ENCODE assay signal across 27 mouse cellular contexts in genomic region chr1:88916531-88917050, GRCm38 (mm10).
DNase-seq lines count a peak whose midpoint lies in the region; ATAC-seq and TF ChIP-seq lines count a peak whose summit lies in the region.
"Had no signal": no experiment of that assay in that cellular context is flagged by ENCODE, and none has a peak within 500 bp of the region (broad histone marks: within the 10 kb centered on the region; RNA-seq: fewer than 3 reads in every experiment).

No protein-coding gene starts in this region.

- H3K27ac ChIP-seq in midbrain, embryonic 10.5 days (replicated peaks): 0 out of 2 replicates have a peak overlapping the region, but pooled peaks have one; percentile 42
- H3K27ac ChIP-seq in midbrain, embryonic 16.5 days (ENCODE audit: low read length): no peak overlapping the region
- 0 out of 2 replicates have a peak overlapping the region, but pooled peaks have one; percentile 60 for H3K27ac ChIP-seq in olfactory bulb, adult 2 months (ENCODE audit: insufficient read depth, low read depth, low read length)
- H3K27ac ChIP-seq: heart, embryonic 15.5 days; hindbrain, embryonic 12.5 days; limb, embryonic 12.5 days; midbrain, embryonic 12.5 days had no signal

- peaks cover 17% of the 10 kb centered on the region for H3K9me3 ChIP-seq in midbrain, embryonic 10.5 days (replicated peaks)
- H3K9me3 ChIP-seq in midbrain, embryonic 16.5 days (replicated peaks; ENCODE audit: control insufficient read depth, low read length, poor library complexity, severe bottlenecking): no peaks in the 10 kb centered on the region; the same call in 1 of the 2 replicates
- H3K9me3 ChIP-seq: heart, embryonic 15.5 days had no signal

- DNase-seq in gastrocnemius, postnatal 14 days: peak; percentile 26
- no peak for DNase-seq in gastrocnemius, postnatal 36 days
- DNase-seq in heart, postnatal 4 days: peak; percentile 11
- no peak for DNase-seq in heart, postnatal 36 days
- DNase-seq in midbrain, embryonic 10.5 days (ENCODE audit: low spot score): no peak
- no peak for DNase-seq in cerebellum, adult 9-11 months
- DNase-seq: adrenal gland, postnatal 14 days; B cell, adult 2 months; cerebellum, adult 11 months; kidney, adult 18-20 months; kidney, postnatal 4 days; layer of hippocampus, adult 9-11 months; liver, postnatal 0 days; lung, postnatal 14 days; right cerebral cortex, postnatal 14 days; spleen, adult 18-20 months; thymus, postnatal 14 days had no signal

- H3K36me3 ChIP-seq in midbrain, embryonic 10.5 days: no peaks in the 10 kb centered on the region
- H3K36me3 ChIP-seq in midbrain, embryonic 16.5 days (ENCODE audit: control insufficient read depth, insufficient read depth, low read length): no peaks in the 10 kb centered on the region
- H3K36me3 ChIP-seq: G1E; heart, embryonic 15.5 days; hindbrain, embryonic 12.5 days; limb, embryonic 12.5 days; midbrain, embryonic 12.5 days had no signal

- no peak for ATAC-seq in midbrain, embryonic 16.5 days
- ATAC-seq: activated CD4-positive, CD25-positive, alpha-beta regulatory T cell, adult 4 months; liver, postnatal 0 days had no signal

- H3K4me1 ChIP-seq in midbrain, embryonic 10.5 days: 0 out of 2 replicates have a peak, but pooled peaks cover 4% of the 10 kb centered on the region
- H3K4me1 ChIP-seq in midbrain, embryonic 16.5 days (ENCODE audit: control insufficient read depth, insufficient read depth, low read length): no peaks in the 10 kb centered on the region
- peaks cover 4% of the 10 kb centered on the region for H3K4me1 ChIP-seq in olfactory bulb, adult 2 months (ENCODE audit: control insufficient read depth, insufficient read depth, low read length)
- H3K4me1 ChIP-seq: heart, embryonic 15.5 days; hindbrain, embryonic 12.5 days; limb, embryonic 12.5 days had no signal

- WGBS in midbrain, embryonic 10.5 days: 84% methylated on average over 4 of the region's 4 CpGs
- WGBS in midbrain, embryonic 16.5 days: 72% methylated on average over 4 of the region's 4 CpGs
- 52% methylated on average over 4 of the region's 4 CpGs for WGBS in olfactory bulb, adult 2 months

- no peaks in the 10 kb centered on the region for H3K27me3 ChIP-seq in midbrain, embryonic 10.5 days (ENCODE audit: low read depth, poor library complexity, severe bottlenecking)
- H3K27me3 ChIP-seq in midbrain, embryonic 16.5 days (ENCODE audit: control insufficient read depth, insufficient read depth, low read depth, low read length): no peaks in the 10 kb centered on the region
- H3K27me3 ChIP-seq: CH12.LX; heart, embryonic 15.5 days; hindbrain, embryonic 12.5 days; limb, embryonic 12.5 days; midbrain, embryonic 12.5 days had no signal

- H3K9ac ChIP-seq in midbrain, embryonic 16.5 days (ENCODE audit: low read depth, low read length): no peak overlapping the region
- H3K9ac ChIP-seq: heart, embryonic 15.5 days; hindbrain, embryonic 12.5 days; limb, embryonic 12.5 days; liver, postnatal 0 days; midbrain, embryonic 12.5 days had no signal

- intact Hi-C loops in gastrocnemius, postnatal 14 days (cut with DNase I; ENCODE audit: low total_unique reads): no loop called here
- intact Hi-C loops in gastrocnemius, postnatal 36 days (cut with DNase I): no loop called here
- intact Hi-C loops in heart, postnatal 36 days (cut with DNase I): loop anchor here (5.0 kb wide), 1 partner anchor 276 kb away; no protein-coding TSS in a partner anchor

- no peak for TF ChIP-seq CTCF in olfactory bulb, adult 2 months (IDR thresholded peaks at IDR 0.05; ENCODE audit: insufficient read depth, low read depth, low read length)

- no peak overlapping the region for H3K4me2 ChIP-seq in midbrain, embryonic 16.5 days (ENCODE audit: low read length)
- H3K4me2 ChIP-seq: heart, embryonic 15.5 days; hindbrain, embryonic 12.5 days; limb, embryonic 12.5 days; liver, embryonic 11.5 days; midbrain, embryonic 12.5 days had no signal

- H3K4me3 ChIP-seq in midbrain, embryonic 10.5 days: no peak overlapping the region
- no peak overlapping the region for H3K4me3 ChIP-seq in midbrain, embryonic 16.5 days (ENCODE audit: low read depth, low read length)
- no peak overlapping the region for H3K4me3 ChIP-seq in olfactory bulb, adult 2 months (ENCODE audit: insufficient read depth, low read depth, low read length)
- H3K4me3 ChIP-seq: heart, embryonic 15.5 days; hindbrain, embryonic 12.5 days; limb, embryonic 12.5 days; midbrain, embryonic 12.5 days had no signal

- TF ChIP-seq POLR2A in olfactory bulb, adult 2 months (IDR thresholded peaks at IDR 0.05; ENCODE audit: insufficient read depth, low read depth, low read length): no peak

Comparison
In these comparisons a context has a peak if more than half of its experiments do, and no peak if none do; other contexts are left out.
1. DNase-seq: peak in gastrocnemius, postnatal 14 days (single experiment) and heart, postnatal 4 days (single experiment); none in gastrocnemius, postnatal 36 days (0 of 2), heart, postnatal 36 days (0 of 2), midbrain, embryonic 10.5 days (single experiment) and cerebellum, adult 9-11 months (single experiment).